Mouse (Mus musculus): ENCODE measurements around the gene Lpin2.
A peak's percentile ranks its signal among the peaks of the same experiment; 100 is the strongest.

Gene Lpin2

DNA sequence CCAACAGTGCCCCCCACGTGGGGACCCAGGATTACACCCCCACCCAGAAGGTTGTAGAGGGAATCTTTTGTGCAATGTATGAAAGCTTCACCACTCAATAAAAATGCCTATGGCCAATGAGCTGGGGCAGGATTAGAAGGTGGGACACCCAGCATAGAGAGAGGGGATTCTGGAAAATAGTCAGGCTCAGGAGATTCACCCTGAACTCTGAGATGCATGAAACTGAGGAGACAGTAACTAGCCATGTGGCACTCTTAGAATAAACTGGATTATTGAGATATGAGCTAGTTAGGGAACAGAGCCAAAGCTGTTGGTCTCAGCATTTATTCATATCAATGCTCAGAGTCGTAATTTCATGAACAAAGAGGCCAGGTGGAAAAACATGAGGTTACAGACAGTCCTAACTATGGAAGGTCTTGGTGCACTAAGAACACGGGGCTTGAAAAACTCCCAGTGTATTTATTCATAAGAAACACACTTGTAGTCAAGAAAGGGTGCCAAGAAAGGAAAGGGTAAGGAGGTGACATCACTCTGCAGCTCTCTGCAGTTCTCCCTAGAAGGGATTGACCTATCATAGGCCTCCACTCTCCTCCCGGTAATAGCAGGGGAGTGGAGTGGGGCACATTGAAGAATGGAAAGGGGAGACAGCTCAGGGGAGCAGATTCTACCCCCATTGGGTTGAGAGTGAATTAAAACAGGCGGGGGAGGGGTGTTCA, 83.1 kb downstream of the Lpin2 start:
- DNase-seq = no peak

DNA sequence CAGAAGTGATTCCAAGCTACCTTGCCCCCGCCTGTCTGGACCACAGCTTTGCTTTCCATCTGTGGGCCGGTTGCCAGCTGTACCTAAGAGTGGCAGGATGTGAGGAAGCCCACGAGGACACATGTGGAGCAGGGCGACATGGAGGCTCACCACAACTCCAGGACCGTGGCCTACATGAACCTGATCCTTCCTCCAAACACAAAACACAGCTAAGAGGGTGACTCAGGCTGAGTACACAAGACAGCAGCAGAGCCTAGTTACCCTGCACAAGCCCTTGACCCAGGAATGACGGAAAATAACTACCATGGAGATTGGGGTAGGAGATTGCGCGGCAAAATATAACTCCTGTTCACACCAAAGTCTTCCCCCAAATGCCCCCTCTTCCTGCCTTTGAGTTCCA, 85.0 kb downstream of the Lpin2 start:
- no peak for DNase-seq

GRCm38 (mm10) chr17:71268152-71268551, 85.8 kb downstream of the Lpin2 start:
- no peak for DNase-seq

- DNase-seq = no peak
Measured at GRCm38 (mm10) chr17:71268599-71268998, 86.2 kb downstream of the Lpin2 start.

GRCm38 (mm10) chr17:71273901-71274300, 91.5 kb downstream of the Lpin2 start:
- no peak for DNase-seq

GRCm38 (mm10) chr17:71276771-71277170, 94.4 kb downstream of the Lpin2 start:
- no peak for DNase-seq

DNA sequence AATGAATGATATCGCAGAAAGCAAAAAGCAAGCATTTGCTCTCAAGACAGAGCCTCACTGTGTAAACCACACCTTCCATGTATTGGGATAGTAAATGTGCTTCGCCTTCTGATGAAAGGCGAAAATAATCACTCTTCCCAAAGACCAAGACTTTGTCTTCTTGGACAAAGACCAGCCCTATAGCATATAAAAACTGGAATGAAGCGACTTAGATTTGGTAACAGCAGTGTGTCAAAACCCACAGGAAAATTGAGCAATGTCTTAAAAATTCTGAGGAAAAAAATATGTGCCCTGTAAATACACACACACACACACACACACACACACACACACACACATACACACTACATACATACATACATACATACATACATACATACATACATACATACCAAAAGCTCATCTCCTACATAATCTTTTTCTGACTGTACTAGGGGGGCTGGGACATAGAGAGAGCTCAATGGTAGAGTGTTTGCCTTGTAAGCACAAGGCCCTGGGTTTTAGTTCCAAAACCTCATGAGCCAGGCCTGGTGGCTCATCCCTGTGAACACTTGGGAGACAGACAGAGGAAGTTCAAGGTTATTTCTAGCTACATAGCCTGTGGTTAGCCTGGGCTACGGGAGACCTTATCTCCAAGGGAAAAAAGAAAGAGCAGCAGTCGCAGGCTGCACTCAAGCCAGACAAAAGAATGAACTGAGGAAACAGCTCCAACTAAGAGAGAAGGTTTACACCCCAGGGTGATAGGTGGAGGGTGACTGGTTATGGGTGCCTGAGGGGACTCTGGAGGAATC, 95.5 kb downstream of the Lpin2 start:
- DNase-seq = no peak

DNA sequence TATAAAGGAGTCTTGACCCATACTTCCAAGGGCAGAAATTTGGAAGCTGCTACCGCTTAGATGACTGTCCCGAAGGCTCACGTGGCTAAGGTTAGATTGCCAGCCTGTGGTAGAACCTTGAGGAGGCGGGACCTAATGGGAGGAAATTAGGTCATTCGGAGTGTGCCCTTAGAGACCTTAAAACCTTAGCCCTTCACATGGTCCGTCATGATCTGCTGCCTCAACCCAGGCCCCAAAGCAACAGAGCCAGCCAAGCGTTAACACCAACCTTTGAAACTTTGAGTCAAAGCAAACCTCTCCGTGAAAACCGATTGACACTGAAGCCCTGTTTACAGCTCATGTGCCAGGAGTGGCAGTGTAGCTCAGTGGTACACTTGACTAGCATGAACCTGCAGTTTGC, 100.4 kb downstream of the Lpin2 start:
- peak; percentile 71 to 85 for DNase-seq

DNA sequence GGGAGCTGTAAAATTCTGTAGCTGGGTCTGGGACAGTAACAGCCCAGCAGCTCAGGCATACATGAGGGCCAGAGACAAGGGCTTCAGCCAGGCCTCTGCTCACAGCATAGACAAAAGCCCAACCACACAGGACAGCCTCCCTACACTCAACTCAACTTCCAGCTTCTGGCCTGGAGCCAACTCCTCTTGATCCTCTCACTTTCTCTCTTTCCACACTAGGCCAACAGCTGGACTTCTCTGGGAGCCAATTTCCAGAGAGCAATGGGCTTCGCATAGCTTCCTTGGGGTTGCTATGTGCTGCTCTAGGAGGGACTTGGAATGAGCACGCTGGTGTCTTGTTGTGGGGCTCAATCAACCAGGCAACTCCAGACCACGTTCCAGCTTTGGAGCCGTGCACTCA, 100.9 kb downstream of the Lpin2 start:
- DNase-seq = peak; percentile 53 to 63

- no peak for DNase-seq
Measured at GRCm38 (mm10) chr17:71284890-71285289, 102.5 kb downstream of the Lpin2 start.

GRCm38 (mm10) chr17:71285929-71286328, 103.6 kb downstream of the Lpin2 start:
- DNase-seq = peak; percentile 49 to 74

- DNase-seq = no peak
Measured at GRCm38 (mm10) chr17:71287586-71287985, 105.2 kb downstream of the Lpin2 start.

GRCm38 (mm10) chr17:71288145-71288758, 105.9 kb downstream of the Lpin2 start:
- DNase-seq = no peak

DNA sequence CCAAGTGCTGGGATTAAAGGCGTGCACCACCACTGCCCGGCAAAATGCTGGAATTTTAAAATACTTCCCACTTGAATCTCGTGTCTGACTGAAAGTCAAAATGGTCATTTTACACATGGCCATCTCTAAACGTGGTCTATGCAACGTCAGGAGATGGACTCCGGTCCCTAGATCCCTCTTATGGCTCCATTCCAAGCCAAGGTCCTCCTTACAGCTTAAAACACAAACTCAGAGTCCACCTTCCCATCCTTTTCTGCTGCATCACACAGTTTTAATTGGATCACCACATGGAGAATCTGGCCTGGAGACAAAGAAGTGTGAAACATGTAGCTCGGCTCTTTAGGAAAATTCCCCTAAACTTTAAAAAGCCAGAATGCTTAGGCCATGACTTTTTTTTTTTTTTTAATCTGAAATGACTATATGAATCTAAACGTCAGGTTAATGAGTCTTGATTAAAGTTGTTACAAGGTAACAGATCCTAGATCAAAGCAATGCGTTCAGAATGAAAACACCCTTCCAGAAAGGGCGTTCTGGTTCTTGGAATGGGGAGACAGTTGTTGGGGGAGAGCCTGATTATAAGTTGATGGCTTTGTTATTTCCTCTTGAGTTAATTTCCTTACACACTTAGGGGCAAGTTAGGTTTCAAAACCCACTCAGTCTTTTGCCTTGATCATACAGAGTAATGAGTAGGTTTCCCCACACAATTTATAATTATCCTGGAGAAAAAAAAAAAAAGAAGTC, 106.6 kb downstream of the Lpin2 start:
- DNase-seq = peak; percentile 41 to 70

DNA sequence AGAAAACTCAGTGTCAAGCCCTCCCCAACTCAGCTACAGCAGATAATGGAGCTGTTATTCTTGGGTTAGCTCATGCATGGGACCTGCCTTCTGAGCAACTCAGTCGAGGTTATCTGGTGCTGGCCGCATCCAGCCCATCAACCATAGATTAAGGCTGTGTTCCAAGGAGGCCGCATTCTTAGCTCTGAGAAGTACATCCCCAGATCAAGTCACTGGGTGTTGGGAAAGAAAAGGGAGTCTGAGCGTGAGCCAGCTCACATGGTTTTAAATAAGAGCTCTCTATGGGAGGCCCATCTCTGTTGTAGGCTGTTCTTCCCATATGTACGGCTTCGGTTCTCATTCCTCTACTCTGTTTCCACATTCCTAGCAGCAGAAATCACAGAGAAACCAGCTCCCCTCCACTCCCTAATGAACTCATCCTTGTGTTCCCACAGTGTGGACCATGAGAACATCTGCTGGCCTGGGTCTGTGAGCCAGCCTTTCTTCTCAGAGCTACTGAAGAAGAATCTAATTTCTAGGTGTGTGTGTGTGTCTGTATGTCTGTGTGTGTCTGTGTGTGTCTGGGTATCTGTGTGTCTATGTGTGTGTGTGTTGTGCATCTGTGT, 107.3 kb downstream of the Lpin2 start:
- DNase-seq = no peak

DNA sequence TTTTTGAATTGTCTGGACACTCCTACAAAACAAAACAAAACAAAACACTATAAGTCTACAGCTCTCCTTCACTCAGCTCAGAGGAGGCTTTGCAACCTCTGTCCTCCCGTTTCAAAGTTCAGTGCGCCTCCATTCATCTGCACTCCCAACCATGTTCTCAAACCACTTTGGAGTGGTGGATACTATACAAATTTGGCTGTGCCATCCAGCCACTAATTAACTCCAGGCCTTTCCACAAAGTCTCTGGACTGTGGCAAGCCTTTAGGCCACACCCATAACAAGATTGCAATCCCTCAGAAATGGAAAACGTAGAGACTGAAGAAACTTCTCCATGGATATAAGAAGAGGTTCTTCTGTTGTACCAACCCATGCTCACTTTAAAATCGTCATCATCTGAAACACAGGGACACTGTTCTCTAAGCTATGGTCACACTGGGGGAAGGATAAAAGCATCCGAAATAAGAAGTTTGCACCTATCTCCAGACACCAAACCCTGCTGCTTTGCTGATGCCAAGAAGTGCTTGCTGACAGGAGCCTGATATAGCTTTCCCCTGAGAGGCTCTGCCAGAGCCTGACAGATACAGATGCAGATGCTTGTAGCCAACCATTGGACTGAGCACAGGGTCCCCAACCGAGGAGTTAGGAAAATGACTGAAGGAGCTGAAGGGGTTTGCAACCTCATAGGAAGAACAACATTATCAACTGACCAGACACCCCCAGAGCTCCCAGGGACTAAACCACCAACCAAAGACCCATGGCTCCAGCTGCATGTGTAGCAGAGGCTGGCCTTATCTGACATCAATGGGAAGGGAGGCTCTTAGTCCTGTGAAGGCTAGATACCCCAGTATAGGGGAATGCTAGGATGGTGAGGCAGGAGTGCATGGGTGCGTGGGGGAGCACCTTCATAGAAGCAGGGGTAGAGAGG, 108.4 kb downstream of the Lpin2 start:
- no peak for DNase-seq

DNA sequence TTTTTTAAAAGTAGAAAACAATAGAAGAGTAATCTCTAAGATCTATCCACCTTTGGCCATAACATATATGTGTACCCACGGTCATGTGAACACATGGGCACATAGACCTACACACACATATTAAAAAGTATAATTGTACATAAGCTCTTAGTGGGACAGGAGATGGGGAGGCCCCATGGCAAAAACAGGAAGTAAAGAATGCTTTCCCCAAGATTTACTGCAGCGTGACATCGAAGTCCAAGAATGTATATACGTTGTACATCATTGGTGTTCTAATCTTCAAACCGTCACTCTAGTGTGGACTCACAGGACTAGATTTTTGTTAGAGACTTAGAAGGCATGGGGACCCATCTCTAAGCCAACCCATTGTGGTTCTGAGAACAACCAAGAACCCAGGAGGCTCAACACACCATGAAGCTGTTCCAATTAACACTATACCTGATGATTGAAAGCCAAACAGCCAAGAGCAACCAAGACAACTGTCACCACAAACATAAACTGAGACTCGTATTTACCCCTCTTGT, 109.6 kb downstream of the Lpin2 start:
- no peak for DNase-seq

- DNase-seq = no peak
Measured at GRCm38 (mm10) chr17:71292897-71293296, 110.5 kb downstream of the Lpin2 start.

DNA sequence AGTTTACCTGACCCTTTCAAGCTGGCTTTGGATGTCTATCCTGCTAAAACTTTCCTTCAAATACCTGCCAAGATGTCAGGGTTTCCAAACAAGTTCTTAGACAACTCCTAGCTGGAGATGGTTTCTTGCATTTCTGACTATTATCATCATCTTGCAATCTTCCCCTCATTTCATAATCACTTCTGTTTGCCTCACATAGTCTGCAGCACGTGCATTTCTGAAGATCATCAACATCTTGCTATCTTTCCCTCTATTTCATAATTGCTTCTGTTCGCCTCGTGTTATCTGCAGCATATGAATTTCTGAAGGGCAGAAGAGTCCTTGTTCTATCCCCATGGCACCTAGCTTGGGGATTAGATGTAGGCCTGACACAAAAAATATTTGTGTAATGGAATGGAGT, 112.2 kb downstream of the Lpin2 start:
- no peak for DNase-seq
